ENCODE assay signal across 20 mouse cellular contexts in the genomic region with DNA sequence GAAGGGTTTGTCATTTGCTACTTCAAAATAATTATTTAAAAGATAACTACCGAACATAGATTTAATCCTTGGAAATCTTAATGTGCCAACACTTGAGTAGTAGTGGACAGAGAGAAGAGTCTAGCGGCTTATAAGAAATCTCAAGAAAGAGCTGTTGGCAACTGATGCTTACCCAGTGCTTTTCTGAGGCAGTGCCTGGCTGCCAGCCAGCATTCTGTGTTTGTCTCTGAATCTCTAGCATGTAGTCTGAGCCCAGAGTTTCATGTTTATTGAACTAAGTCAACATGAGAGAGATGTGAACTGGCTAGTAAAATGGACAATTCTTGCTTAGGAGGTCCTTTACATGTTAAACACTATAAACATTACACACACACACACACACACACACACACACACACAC.
DNase-seq lines count a peak whose midpoint lies in the region; ATAC-seq and TF ChIP-seq lines count a peak whose summit lies in the region.
"Had no signal": no experiment of that assay in that cellular context is flagged by ENCODE, and none has a peak within 500 bp of the region (broad histone marks: within the 10 kb centered on the region; RNA-seq: fewer than 3 reads in every experiment).

No protein-coding gene starts in this region.

- H3K9me3 ChIP-seq in embryonic facial prominence, embryonic 14.5 days (ENCODE audit: control insufficient read depth, low read length) = no peaks in the 10 kb centered on the region
- H3K9me3 ChIP-seq in embryonic facial prominence, embryonic 10.5 days = no peaks in the 10 kb centered on the region
- H3K9me3 ChIP-seq in midbrain, postnatal 0 days (ENCODE audit: low read length) = no peaks in the 10 kb centered on the region
- H3K9me3 ChIP-seq in midbrain, embryonic 16.5 days (replicated peaks; ENCODE audit: control insufficient read depth, low read length, poor library complexity, severe bottlenecking) = no peaks in the 10 kb centered on the region
- H3K9me3 ChIP-seq: embryonic facial prominence, embryonic 13.5 days; kidney, embryonic 15.5 days; limb, embryonic 10.5 days; lung, embryonic 15.5 days had no signal

- H3K36me3 ChIP-seq in embryonic facial prominence, embryonic 14.5 days (ENCODE audit: control insufficient read depth, insufficient read depth, low read length) = no peaks in the 10 kb centered on the region
- no peaks in the 10 kb centered on the region for H3K36me3 ChIP-seq in embryonic facial prominence, embryonic 10.5 days (replicated peaks)
- no peaks in the 10 kb centered on the region for H3K36me3 ChIP-seq in midbrain, postnatal 0 days (ENCODE audit: insufficient read depth, low read length)
- no peaks in the 10 kb centered on the region for H3K36me3 ChIP-seq in midbrain, embryonic 16.5 days (ENCODE audit: control insufficient read depth, insufficient read depth, low read length)
- H3K36me3 ChIP-seq: embryonic facial prominence, embryonic 13.5 days; G1E; kidney, embryonic 15.5 days; limb, embryonic 10.5 days; lung, embryonic 15.5 days had no signal

- H3K27ac ChIP-seq in embryonic facial prominence, embryonic 14.5 days (replicated peaks; ENCODE audit: low read depth, low read length) = no peak overlapping the region
- no peak overlapping the region for H3K27ac ChIP-seq in embryonic facial prominence, embryonic 10.5 days (replicated peaks)
- H3K27ac ChIP-seq in midbrain, postnatal 0 days (ENCODE audit: low read depth, low read length) = no peak overlapping the region
- no peak overlapping the region for H3K27ac ChIP-seq in midbrain, embryonic 16.5 days (ENCODE audit: low read length)
- H3K27ac ChIP-seq: embryonic facial prominence, embryonic 13.5 days; gastrocnemius, adult 2 months; kidney, embryonic 15.5 days; limb, embryonic 10.5 days; lung, embryonic 15.5 days had no signal

- H3K4me2 ChIP-seq in embryonic facial prominence, embryonic 14.5 days (ENCODE audit: low read depth, low read length) = no peak overlapping the region
- no peak overlapping the region for H3K4me2 ChIP-seq in midbrain, postnatal 0 days (ENCODE audit: low read depth, low read length, poor library complexity, severe bottlenecking)
- H3K4me2 ChIP-seq in midbrain, embryonic 16.5 days (ENCODE audit: low read length) = no peak overlapping the region
- H3K4me2 ChIP-seq: embryonic facial prominence, embryonic 13.5 days; heart, embryonic 11.5 days; kidney, embryonic 15.5 days; lung, embryonic 15.5 days had no signal

- intact Hi-C loops in left cerebral cortex, postnatal 10 days (cut with DNase I) = no loop called here
- intact Hi-C loops in left cerebral cortex, postnatal 36 days (cut with DNase I) = no loop called here

- TF ChIP-seq POLR2A in brain, embryonic 14.5 days (IDR thresholded peaks at IDR 0.05; ENCODE audit: borderline replicate concordance, extremely low read depth, insufficient read depth, insufficient read length, poor library complexity, severe bottlenecking) = no peak

- H3K4me1 ChIP-seq in embryonic facial prominence, embryonic 14.5 days (ENCODE audit: control insufficient read depth, insufficient read depth, low read length) = no peaks in the 10 kb centered on the region
- no peaks in the 10 kb centered on the region; the same call in 1 of the 2 replicates for H3K4me1 ChIP-seq in embryonic facial prominence, embryonic 10.5 days
- H3K4me1 ChIP-seq in midbrain, postnatal 0 days (ENCODE audit: insufficient read depth, low read length) = no peaks in the 10 kb centered on the region
- no peaks in the 10 kb centered on the region for H3K4me1 ChIP-seq in midbrain, embryonic 16.5 days (ENCODE audit: control insufficient read depth, insufficient read depth, low read length)
- H3K4me1 ChIP-seq: embryonic facial prominence, embryonic 13.5 days; kidney, embryonic 15.5 days; lung, embryonic 15.5 days had no signal

- no peak overlapping the region for H3K4me3 ChIP-seq in embryonic facial prominence, embryonic 14.5 days (ENCODE audit: low read depth, low read length)
- no peak overlapping the region for H3K4me3 ChIP-seq in embryonic facial prominence, embryonic 10.5 days
- no peak overlapping the region for H3K4me3 ChIP-seq in midbrain, postnatal 0 days (ENCODE audit: low read depth, low read length)
- H3K4me3 ChIP-seq in midbrain, embryonic 16.5 days (ENCODE audit: low read depth, low read length) = no peak overlapping the region
- H3K4me3 ChIP-seq: embryonic facial prominence, embryonic 13.5 days; gastrocnemius, adult 2 months; kidney, embryonic 15.5 days; limb, embryonic 10.5 days; lung, embryonic 15.5 days had no signal

- no peak for TF ChIP-seq CTCF in midbrain, postnatal 0 days (IDR thresholded peaks at IDR 0.05)
- no peak for TF ChIP-seq CTCF in brain, embryonic 14.5 days (IDR thresholded peaks at IDR 0.05; ENCODE audit: borderline replicate concordance, extremely low read depth, insufficient read depth, insufficient read length)

- WGBS in embryonic facial prominence, embryonic 14.5 days = 89% methylated on average over 2 of the region's 2 CpGs
- WGBS in embryonic facial prominence, embryonic 10.5 days = 91% methylated on average over 2 of the region's 2 CpGs
- 75% methylated on average over 2 of the region's 2 CpGs for WGBS in midbrain, postnatal 0 days
- WGBS in midbrain, embryonic 16.5 days = 76% methylated on average over 2 of the region's 2 CpGs

- H3K9ac ChIP-seq in embryonic facial prominence, embryonic 14.5 days (ENCODE audit: low read depth, low read length) = no peak overlapping the region
- no peak overlapping the region for H3K9ac ChIP-seq in midbrain, postnatal 0 days (replicated peaks; ENCODE audit: low read length, poor library complexity, severe bottlenecking)
- no peak overlapping the region for H3K9ac ChIP-seq in midbrain, embryonic 16.5 days (ENCODE audit: low read depth, low read length)
- H3K9ac ChIP-seq: embryonic facial prominence, embryonic 13.5 days; kidney, embryonic 15.5 days; lung, embryonic 15.5 days had no signal

- no peak for ATAC-seq in embryonic facial prominence, embryonic 14.5 days (ENCODE audit: low read depth)
- no peak for ATAC-seq in midbrain, postnatal 0 days (ENCODE audit: low FRiP score)
- no peak for ATAC-seq in midbrain, embryonic 16.5 days
- ATAC-seq in megakaryocyte, adult 5-6 weeks (ENCODE audit: poor library complexity, severe bottlenecking) = no peak
- ATAC-seq: hindbrain, embryonic 16.5 days; intestine, postnatal 0 days had no signal

- no peaks in the 10 kb centered on the region for H3K27me3 ChIP-seq in embryonic facial prominence, embryonic 14.5 days (replicated peaks; ENCODE audit: control insufficient read depth, insufficient read depth, low read length)
- no peaks in the 10 kb centered on the region for H3K27me3 ChIP-seq in embryonic facial prominence, embryonic 10.5 days (replicated peaks; ENCODE audit: low read depth, poor library complexity, severe bottlenecking)
- no peaks in the 10 kb centered on the region for H3K27me3 ChIP-seq in midbrain, postnatal 0 days (ENCODE audit: insufficient read depth, low read length)
- no peaks in the 10 kb centered on the region for H3K27me3 ChIP-seq in midbrain, embryonic 16.5 days (ENCODE audit: control insufficient read depth, insufficient read depth, low read depth, low read length)
- H3K27me3 ChIP-seq: embryonic facial prominence, embryonic 13.5 days; kidney, embryonic 15.5 days; lung, embryonic 15.5 days had no signal

- peak; percentile 26 for DNase-seq in embryonic facial prominence, embryonic 14.5 days (ENCODE audit: low spot score)
- no peak for DNase-seq in embryonic facial prominence, embryonic 10.5 days (ENCODE audit: low spot score)
- peak; percentile 20 to 35 for DNase-seq in left cerebral cortex, postnatal 10 days (ENCODE audit: extremely low spot score in 1 of 2, low spot score in 2 of 2)
- no peak for DNase-seq in left cerebral cortex, postnatal 36 days (ENCODE audit: low spot score in 2 of 2)
- DNase-seq in midbrain, postnatal 0 days (ENCODE audit: low spot score) = peak; percentile 54
- peak; percentile 71 for DNase-seq in brain, embryonic 14.5 days (ENCODE audit: low read depth)
- DNase-seq: adrenal gland, postnatal 36 days; cerebellum, adult 8-10 months; gastrocnemius, adult 2 months; heart, postnatal 14 days had no signal

Comparison
In these comparisons a context has a peak if more than half of its experiments do, and no peak if none do; other contexts are left out.
1. DNase-seq: peak in embryonic facial prominence, embryonic 14.5 days (single experiment), left cerebral cortex, postnatal 10 days (2 of 2), midbrain, postnatal 0 days (single experiment) and brain, embryonic 14.5 days (single experiment); none in embryonic facial prominence, embryonic 10.5 days (single experiment) and left cerebral cortex, postnatal 36 days (0 of 2).